Mouse (Mus musculus) neural tube, embryonic 11.5 days (tissue): ENCODE results near the gene Olfr1328. TPM values are rescaled to one million over a fixed set of nuclear protein-coding genes. Genes with fewer than 3 reads are reported as not detected.

Experiments
- ATAC-seq: fragments of 200-750 bp; cut with Nextera tagmentation; 2 replicates; pipeline ENCODE4 v1.8.0; 2017; ENCODE audit warnings: moderate number of reproducible peaks, mild to moderate bottlenecking, moderate TSS enrichment, moderate library complexity; ENCODE audit not compliant: insufficient read depth, low FRiP score, low TSS enrichment
- DNase-seq: peaks from one replicate; pipeline ENCODE4 v3.0.0-alpha.2; 2015; ENCODE audit warnings: low spot score
- H3K27ac ChIP-seq: fragments of 300-500 bp; sonication (generic); 2 replicates; pipeline ENCODE4 v1.5.1; 2014; ENCODE audit warnings: low read depth, mild to moderate bottlenecking, low read length
- H3K27me3 ChIP-seq: fragments of 300-500 bp; sonication (generic); 2 replicates; pipeline ENCODE4 v1.6.1; 2014; ENCODE audit warnings: mild to moderate bottlenecking, low read length, mixed read lengths; ENCODE audit not compliant: control insufficient read depth, insufficient read depth
- H3K36me3 ChIP-seq: fragments of 300-500 bp; sonication (generic); 2 replicates; pipeline ENCODE4 v1.6.1; 2014; ENCODE audit warnings: mild to moderate bottlenecking, low read length, moderate library complexity, mixed read lengths; ENCODE audit not compliant: control insufficient read depth, insufficient read depth
- H3K4me1 ChIP-seq: fragments of 300-500 bp; sonication (generic); 2 replicates; pipeline ENCODE4 v1.6.1; 2014; ENCODE audit warnings: low read length, mixed read lengths; ENCODE audit not compliant: control insufficient read depth, insufficient read depth
- H3K4me2 ChIP-seq: fragments of 300-500 bp; sonication (generic); 2 replicates; pipeline ENCODE4 v1.6.1; 2014; ENCODE audit warnings: low read depth, mild to moderate bottlenecking, moderate library complexity
- H3K4me3 ChIP-seq: fragments of 300-500 bp; sonication (generic); 2 replicates; pipeline ENCODE4 v1.5.1; 2014; ENCODE audit warnings: low read depth, low read length
- H3K9ac ChIP-seq: fragments of 300-500 bp; sonication (generic); 2 replicates; pipeline ENCODE4 v1.6.1; 2014; ENCODE audit warnings: mild to moderate bottlenecking, low read length
- H3K9me3 ChIP-seq: fragments of 300-500 bp; sonication (generic); 2 replicates; pipeline ENCODE4 v1.6.1; 2016; ENCODE audit warnings: low read length; ENCODE audit not compliant: control insufficient read depth
- WGBS: fragments of 180-500 bp; shearing (Covaris S2); extraction: QIAGEN DNeasy Blood & Tissue Kit; methylation state at CpG from one replicate; pipeline ENCODE4 v1.1.7; 2014; 5-methylcytosine and 5-hydroxymethylcytosine counted together
- polyA plus RNA-seq: library from polyadenylated mRNA; unstranded; fragments of >200 nt; fragmentation: Nextera tagmentation; extraction: Ambion mirVana; gene quantifications from 2 replicates; pipeline ENCODE4 v1.2.1, GENCODE M21; 2014

The Olfr1328 gene
- polyA plus RNA-seq, 1 experiment from 2014 or later, result not detected

- WGBS, result 78% methylated on average over 1 of the region's 1 CpGs
- Histone ChIP-seq H3K27me3 (no peaks in the 10 kb centered on the region), H3K4me1 (no peaks in the 10 kb centered on the region), H3K36me3 (no peaks in the 10 kb centered on the region), H3K4me3 (no peak within 1 kb of the TSS), H3K9me3 (no peaks in the 10 kb centered on the region), H3K4me2 (no peak within 1 kb of the TSS), H3K9ac (no peak within 1 kb of the TSS), H3K27ac (no peak within 1 kb of the TSS)
- no peak for DNase-seq
- ATAC-seq, result no peak
Measured at GRCm38 (mm10) chr4:118888297-118888696, 50.1 kb downstream of the Olfr1328 start, which contains the start of gene Olfr1330. TSS of gene Olfr1330 (plus strand) at chr4:118888597.

Other genes with a start within 250 kb of the Olfr1328 start
- gene Olfr1342, start 245.9 kb downstream of the Olfr1328 start, polyA plus RNA-seq, result not detected in 2 replicates
- gene Olfr1341, start 235.1 kb downstream of the Olfr1328 start, polyA plus RNA-seq, result not detected in 2 replicates
- not detected in 2 replicates for gene Olfr1340, start 218.5 kb downstream of the Olfr1328 start, polyA plus RNA-seq
- gene Olfr1339, start 206.4 kb downstream of the Olfr1328 start, polyA plus RNA-seq, result not detected in 2 replicates
- gene Olfr1338, start 179.9 kb downstream of the Olfr1328 start, polyA plus RNA-seq, result not detected in 2 replicates
- gene Olfr1337, start 156.0 kb downstream of the Olfr1328 start, polyA plus RNA-seq, result not detected in 2 replicates
- gene Olfr1335, start 128.7 kb downstream of the Olfr1328 start, polyA plus RNA-seq, result not detected in 2 replicates
- not detected in 2 replicates for gene Olfr1333, start 102.3 kb downstream of the Olfr1328 start, polyA plus RNA-seq
- gene Olfr1331, start 74.0 kb downstream of the Olfr1328 start, polyA plus RNA-seq, result not detected in 2 replicates
- not detected in 2 replicates for gene Olfr1330, start 50.0 kb downstream of the Olfr1328 start, polyA plus RNA-seq
- not detected in 2 replicates for gene Olfr1329, start 21.1 kb downstream of the Olfr1328 start, polyA plus RNA-seq
- not detected in 2 replicates for gene Lao1, start 23.0 kb upstream of the Olfr1328 start, polyA plus RNA-seq
- gene Slc2a1, start 170.1 kb upstream of the Olfr1328 start, polyA plus RNA-seq, result 151 and 162 TPM in 2 replicates
- gene Zfp691, start 235.6 kb upstream of the Olfr1328 start, polyA plus RNA-seq, result 9.7 and 11.4 TPM in 2 replicates